Mouse (Mus musculus): ENCODE measurements around the gene Med27.
"Not testable (repeated sequence)": the region's sequence is repeated elsewhere in the genome, so short reads cannot be mapped to it uniquely, and the experiment has no call there.

Med27 gene

GRCm38 (mm10) chr2:29523918-29524811, 177.5 kb downstream of the Med27 start:
- no peak for DNase-seq

- no peak for DNase-seq
Observed at GRCm38 (mm10) chr2:29525273-29525805, 178.7 kb downstream of the Med27 start.

GRCm38 (mm10) chr2:29526266-29526665, 179.6 kb downstream of the Med27 start:
- DNase-seq: no peak

GRCm38 (mm10) chr2:29527480-29527879, 180.9 kb downstream of the Med27 start:
- DNase-seq: not testable (repeated sequence)

GRCm38 (mm10) chr2:29528811-29529210, 182.2 kb downstream of the Med27 start:
- no peak for DNase-seq

GRCm38 (mm10) chr2:29529788-29530187, 183.2 kb downstream of the Med27 start:
- not testable (repeated sequence) for DNase-seq

GRCm38 (mm10) chr2:29532173-29532572, 185.6 kb downstream of the Med27 start:
- DNase-seq: no peak

GRCm38 (mm10) chr2:29532921-29533320, 186.3 kb downstream of the Med27 start:
- DNase-seq: no peak

GRCm38 (mm10) chr2:29535566-29536244, 189.1 kb downstream of the Med27 start:
- DNase-seq: no peak

- DNase-seq: no peak
Observed at GRCm38 (mm10) chr2:29536481-29536880, 189.9 kb downstream of the Med27 start.

GRCm38 (mm10) chr2:29537334-29537733, 190.7 kb downstream of the Med27 start:
- no peak for DNase-seq

GRCm38 (mm10) chr2:29542039-29542438, 195.4 kb downstream of the Med27 start:
- DNase-seq: no peak

- no peak for DNase-seq
Observed at GRCm38 (mm10) chr2:29546571-29546970, 200.0 kb downstream of the Med27 start.

- DNase-seq: no peak
Observed at GRCm38 (mm10) chr2:29551816-29552585, 205.4 kb downstream of the Med27 start.

GRCm38 (mm10) chr2:29553945-29554634, 207.5 kb downstream of the Med27 start:
- no peak for DNase-seq

GRCm38 (mm10) chr2:29558561-29558960, 211.9 kb downstream of the Med27 start:
- no peak for DNase-seq

GRCm38 (mm10) chr2:29559955-29560354, 213.3 kb downstream of the Med27 start:
- DNase-seq: no peak

GRCm38 (mm10) chr2:29561468-29561867, 214.8 kb downstream of the Med27 start:
- peak; percentile 70 for DNase-seq

- DNase-seq: peak; percentile 63
Observed at GRCm38 (mm10) chr2:29563986-29564385, 217.4 kb downstream of the Med27 start.

GRCm38 (mm10) chr2:29565570-29566433, 219.2 kb downstream of the Med27 start:
- no peak for DNase-seq
